Mouse (Mus musculus): ENCODE results near the gene Atxn10.

Atxn10 gene

GRCm38 (mm10) chr15:85334234-85334633, 1.8 kb upstream of the Atxn10 start:
- DNase-seq (ENCODE audit: low spot score in 2 of 2), result no peak

GRCm38 (mm10) chr15:85336301-85336991, 401 bp downstream of the Atxn10 start:
- peak; percentile 63 to 74 for DNase-seq (ENCODE audit: low spot score in 2 of 2)

GRCm38 (mm10) chr15:85337219-85337618, 1.2 kb downstream of the Atxn10 start:
- DNase-seq (ENCODE audit: low spot score in 2 of 2), result no peak

GRCm38 (mm10) chr15:85337979-85338378, 1.9 kb downstream of the Atxn10 start:
- no peak for DNase-seq (ENCODE audit: low spot score in 2 of 2)

GRCm38 (mm10) chr15:85342246-85342645, 6.2 kb downstream of the Atxn10 start:
- DNase-seq (ENCODE audit: low spot score in 2 of 2), result no peak

GRCm38 (mm10) chr15:85344673-85345072, 8.6 kb downstream of the Atxn10 start:
- DNase-seq (ENCODE audit: low spot score in 2 of 2), result no peak

GRCm38 (mm10) chr15:85347058-85347700, 11.1 kb downstream of the Atxn10 start:
- no peak for DNase-seq (ENCODE audit: low spot score in 2 of 2)

GRCm38 (mm10) chr15:85350144-85350543, 14.1 kb downstream of the Atxn10 start:
- no peak for DNase-seq (ENCODE audit: low spot score in 2 of 2)

- no peak for DNase-seq (ENCODE audit: low spot score in 2 of 2)
Measured at GRCm38 (mm10) chr15:85354060-85354459, 18.0 kb downstream of the Atxn10 start.

GRCm38 (mm10) chr15:85356112-85356511, 20.1 kb downstream of the Atxn10 start:
- no peak for DNase-seq (ENCODE audit: low spot score in 2 of 2)

- DNase-seq (ENCODE audit: low spot score in 2 of 2), result no peak
Measured at GRCm38 (mm10) chr15:85357465-85358225, 21.6 kb downstream of the Atxn10 start.

- DNase-seq (ENCODE audit: low spot score in 2 of 2), result no peak
Measured at GRCm38 (mm10) chr15:85359483-85359882, 23.4 kb downstream of the Atxn10 start.

- DNase-seq (ENCODE audit: low spot score in 2 of 2), result no peak
Measured at GRCm38 (mm10) chr15:85359901-85360300, 23.9 kb downstream of the Atxn10 start.

- no peak for DNase-seq (ENCODE audit: low spot score in 2 of 2)
Measured at GRCm38 (mm10) chr15:85364366-85364765, 28.3 kb downstream of the Atxn10 start.

GRCm38 (mm10) chr15:85366938-85367337, 30.9 kb downstream of the Atxn10 start:
- DNase-seq (ENCODE audit: low spot score in 2 of 2), result no peak

GRCm38 (mm10) chr15:85369765-85370164, 33.7 kb downstream of the Atxn10 start:
- no peak for DNase-seq (ENCODE audit: low spot score in 2 of 2)

- no peak for DNase-seq (ENCODE audit: low spot score in 2 of 2)
Measured at GRCm38 (mm10) chr15:85373125-85373524, 37.1 kb downstream of the Atxn10 start.

- DNase-seq (ENCODE audit: low spot score in 2 of 2), result no peak
Measured at GRCm38 (mm10) chr15:85383477-85383876, 47.4 kb downstream of the Atxn10 start.

- DNase-seq (ENCODE audit: low spot score in 2 of 2), result no peak
Measured at GRCm38 (mm10) chr15:85388696-85389095, 52.7 kb downstream of the Atxn10 start.

- DNase-seq (ENCODE audit: low spot score in 2 of 2), result no peak
Measured at GRCm38 (mm10) chr15:85389915-85390314, 53.9 kb downstream of the Atxn10 start.

GRCm38 (mm10) chr15:85395360-85395759, 59.3 kb downstream of the Atxn10 start:
- DNase-seq (ENCODE audit: low spot score in 2 of 2), result no peak

- no peak for DNase-seq (ENCODE audit: low spot score in 2 of 2)
Measured at GRCm38 (mm10) chr15:85401926-85402325, 65.9 kb downstream of the Atxn10 start.

GRCm38 (mm10) chr15:85403256-85403731, 67.2 kb downstream of the Atxn10 start:
- no peak for DNase-seq (ENCODE audit: low spot score in 2 of 2)
